Mouse (Mus musculus): ENCODE measurements at regions not wholly inside any gene's neighbourhood (a gene's known extent, or its start where the extent isn't known, plus 50 kb on each side); places are given as distances from the start of the nearest gene placed in this dataset.

GRCm38 (mm10) chr6:93371341-93371740 is 428.0 kb upstream of the Adamts9 start:
- Histone ChIP-seq H3K9me3 (replicated peaks; ENCODE audit: control insufficient read depth, low read length) (no peaks in the 10 kb centered on the region), H3K4me3 (ENCODE audit: low read depth, low read length) (no peak overlapping the region), H3K4me1 (ENCODE audit: control insufficient read depth, insufficient read depth, low read length) (no peaks in the 10 kb centered on the region), H3K4me2 (ENCODE audit: low read depth, low read length) (no peak overlapping the region), H3K36me3 (replicated peaks; ENCODE audit: control insufficient read depth, insufficient read depth, low read depth, low read length) (no peaks in the 10 kb centered on the region), H3K9ac (replicated peaks; ENCODE audit: low read length) (no peak overlapping the region), H3K27ac (replicated peaks; ENCODE audit: low read depth, low read length) (no peak overlapping the region), H3K27me3 (ENCODE audit: control insufficient read depth, insufficient read depth, low read length) (no peaks in the 10 kb centered on the region)
- no peak for DNase-seq (ENCODE audit: low spot score)
- WGBS, result 85% methylated on average over 6 of the region's 6 CpGs
- ATAC-seq (replicated peaks; ENCODE audit: insufficient number of reproducible peaks, low FRiP score, low TSS enrichment, low read depth), result no peak

GRCm38 (mm10) chr6:93363846-93364245 is 420.6 kb upstream of the Adamts9 start:
- 63% methylated on average over 4 of the region's 4 CpGs for WGBS
- no peaks in the 10 kb centered on the region for H3K36me3 ChIP-seq (replicated peaks; ENCODE audit: control insufficient read depth, insufficient read depth, low read depth, low read length)

GRCm38 (mm10) chr6:93353353-93354125 is 410.2 kb upstream of the Adamts9 start:
- ATAC-seq (replicated peaks; ENCODE audit: insufficient number of reproducible peaks, low FRiP score, low TSS enrichment, low read depth), result no peak
- Histone ChIP-seq H3K27ac (replicated peaks; ENCODE audit: low read depth, low read length) (no peak overlapping the region), H3K4me2 (ENCODE audit: low read depth, low read length) (no peak overlapping the region), H3K9me3 (replicated peaks; ENCODE audit: control insufficient read depth, low read length) (no peaks in the 10 kb centered on the region), H3K36me3 (replicated peaks; ENCODE audit: control insufficient read depth, insufficient read depth, low read depth, low read length) (no peaks in the 10 kb centered on the region), H3K4me3 (ENCODE audit: low read depth, low read length) (no peak overlapping the region), H3K9ac (replicated peaks; ENCODE audit: low read length) (no peak overlapping the region), H3K27me3 (ENCODE audit: control insufficient read depth, insufficient read depth, low read length) (no peaks in the 10 kb centered on the region), H3K4me1 (ENCODE audit: control insufficient read depth, insufficient read depth, low read length) (no peaks in the 10 kb centered on the region)
- DNase-seq (ENCODE audit: low spot score), result no peak
- WGBS, result 78% methylated on average over 12 of the region's 12 CpGs

More at GRCm38 (mm10) chr6:93363846-93364245, 420.6 kb upstream of the Adamts9 start:
- H3K9me3 ChIP-seq (replicated peaks; ENCODE audit: control insufficient read depth, low read length), result no peaks in the 10 kb centered on the region
- no peak overlapping the region for H3K9ac ChIP-seq (replicated peaks; ENCODE audit: low read length)
- H3K27ac ChIP-seq (replicated peaks; ENCODE audit: low read depth, low read length), result no peak overlapping the region
- H3K27me3 ChIP-seq (ENCODE audit: control insufficient read depth, insufficient read depth, low read length), result no peaks in the 10 kb centered on the region
- H3K4me1 ChIP-seq (ENCODE audit: control insufficient read depth, insufficient read depth, low read length), result no peaks in the 10 kb centered on the region
- DNase-seq (ENCODE audit: low spot score) (no peak), ATAC-seq (replicated peaks; ENCODE audit: insufficient number of reproducible peaks, low FRiP score, low TSS enrichment, low read depth) (no peak)
- H3K4me3 ChIP-seq (ENCODE audit: low read depth, low read length), result no peak overlapping the region
- H3K4me2 ChIP-seq (ENCODE audit: low read depth, low read length), result no peak overlapping the region

- H3K9me3 ChIP-seq (replicated peaks; ENCODE audit: control insufficient read depth, low read length), result no peaks in the 10 kb centered on the region
- H3K27me3 ChIP-seq (ENCODE audit: control insufficient read depth, insufficient read depth, low read length), result no peaks in the 10 kb centered on the region
- 71% methylated on average over 7 of the region's 7 CpGs for WGBS
- no peak overlapping the region for H3K9ac ChIP-seq (replicated peaks; ENCODE audit: low read length)
- no peaks in the 10 kb centered on the region for H3K36me3 ChIP-seq (replicated peaks; ENCODE audit: control insufficient read depth, insufficient read depth, low read depth, low read length)
- no peak for DNase-seq (ENCODE audit: low spot score)
- H3K4me2 ChIP-seq (ENCODE audit: low read depth, low read length), result no peak overlapping the region
- no peaks in the 10 kb centered on the region for H3K4me1 ChIP-seq (ENCODE audit: control insufficient read depth, insufficient read depth, low read length)
- ATAC-seq (replicated peaks; ENCODE audit: insufficient number of reproducible peaks, low FRiP score, low TSS enrichment, low read depth), result no peak
- no peak overlapping the region for H3K4me3 ChIP-seq (ENCODE audit: low read depth, low read length)
- no peak overlapping the region for H3K27ac ChIP-seq (replicated peaks; ENCODE audit: low read depth, low read length)
Measured at GRCm38 (mm10) chr6:93349936-93350700, 406.8 kb upstream of the Adamts9 start.

GRCm38 (mm10) chr6:93348141-93348540 is 404.8 kb upstream of the Adamts9 start:
- DNase-seq (ENCODE audit: low spot score) (no peak), ATAC-seq (replicated peaks; ENCODE audit: insufficient number of reproducible peaks, low FRiP score, low TSS enrichment, low read depth) (no peak)
- Histone ChIP-seq H3K27ac (replicated peaks; ENCODE audit: low read depth, low read length) (no peak overlapping the region), H3K9ac (replicated peaks; ENCODE audit: low read length) (no peak overlapping the region), H3K9me3 (replicated peaks; ENCODE audit: control insufficient read depth, low read length) (no peaks in the 10 kb centered on the region), H3K27me3 (ENCODE audit: control insufficient read depth, insufficient read depth, low read length) (no peaks in the 10 kb centered on the region), H3K4me1 (ENCODE audit: control insufficient read depth, insufficient read depth, low read length) (no peaks in the 10 kb centered on the region), H3K4me3 (ENCODE audit: low read depth, low read length) (no peak overlapping the region), H3K36me3 (replicated peaks; ENCODE audit: control insufficient read depth, insufficient read depth, low read depth, low read length) (no peaks in the 10 kb centered on the region), H3K4me2 (ENCODE audit: low read depth, low read length) (no peak overlapping the region)
- 84% methylated on average over 3 of the region's 3 CpGs for WGBS

- ATAC-seq (replicated peaks; ENCODE audit: insufficient number of reproducible peaks, low FRiP score, low TSS enrichment, low read depth) (no peak), DNase-seq (ENCODE audit: low spot score) (no peak)
- Histone ChIP-seq H3K27ac (replicated peaks; ENCODE audit: low read depth, low read length) (no peak overlapping the region), H3K9ac (replicated peaks; ENCODE audit: low read length) (no peak overlapping the region), H3K4me1 (ENCODE audit: control insufficient read depth, insufficient read depth, low read length) (no peaks in the 10 kb centered on the region), H3K36me3 (replicated peaks; ENCODE audit: control insufficient read depth, insufficient read depth, low read depth, low read length) (no peaks in the 10 kb centered on the region), H3K4me2 (ENCODE audit: low read depth, low read length) (no peak overlapping the region), H3K9me3 (replicated peaks; ENCODE audit: control insufficient read depth, low read length) (no peaks in the 10 kb centered on the region), H3K4me3 (ENCODE audit: low read depth, low read length) (no peak overlapping the region), H3K27me3 (ENCODE audit: control insufficient read depth, insufficient read depth, low read length) (no peaks in the 10 kb centered on the region)
- 69% methylated on average over 2 of the region's 2 CpGs for WGBS
Measured at GRCm38 (mm10) chr6:93328683-93329082, 385.4 kb upstream of the Adamts9 start.

GRCm38 (mm10) chr6:93327930-93328329 is 384.6 kb upstream of the Adamts9 start:
- H3K27me3 ChIP-seq (ENCODE audit: control insufficient read depth, insufficient read depth, low read length), result no peaks in the 10 kb centered on the region
- no peak overlapping the region for H3K9ac ChIP-seq (replicated peaks; ENCODE audit: low read length)
- ATAC-seq (replicated peaks; ENCODE audit: insufficient number of reproducible peaks, low FRiP score, low TSS enrichment, low read depth), result no peak
- H3K27ac ChIP-seq (replicated peaks; ENCODE audit: low read depth, low read length), result no peak overlapping the region
- no peaks in the 10 kb centered on the region for H3K36me3 ChIP-seq (replicated peaks; ENCODE audit: control insufficient read depth, insufficient read depth, low read depth, low read length)
- 85% methylated on average over 1 of the region's 1 CpGs for WGBS
- H3K4me3 ChIP-seq (ENCODE audit: low read depth, low read length), result no peak overlapping the region
- no peaks in the 10 kb centered on the region for H3K4me1 ChIP-seq (ENCODE audit: control insufficient read depth, insufficient read depth, low read length)
- H3K9me3 ChIP-seq (replicated peaks; ENCODE audit: control insufficient read depth, low read length), result no peaks in the 10 kb centered on the region
- no peak overlapping the region for H3K4me2 ChIP-seq (ENCODE audit: low read depth, low read length)
- no peak for DNase-seq (ENCODE audit: low spot score)

- H3K27ac ChIP-seq (replicated peaks; ENCODE audit: low read depth, low read length), result no peak overlapping the region
- no peaks in the 10 kb centered on the region for H3K4me1 ChIP-seq (ENCODE audit: control insufficient read depth, insufficient read depth, low read length)
- no peaks in the 10 kb centered on the region for H3K36me3 ChIP-seq (replicated peaks; ENCODE audit: control insufficient read depth, insufficient read depth, low read depth, low read length)
- DNase-seq (ENCODE audit: low spot score) (no peak), ATAC-seq (replicated peaks; ENCODE audit: insufficient number of reproducible peaks, low FRiP score, low TSS enrichment, low read depth) (no peak)
- H3K4me2 ChIP-seq (ENCODE audit: low read depth, low read length), result no peak overlapping the region
- WGBS, result 84% methylated on average over 3 of the region's 3 CpGs
- H3K27me3 ChIP-seq (ENCODE audit: control insufficient read depth, insufficient read depth, low read length), result no peaks in the 10 kb centered on the region
- H3K9ac ChIP-seq (replicated peaks; ENCODE audit: low read length), result no peak overlapping the region
- H3K9me3 ChIP-seq (replicated peaks; ENCODE audit: control insufficient read depth, low read length), result no peaks in the 10 kb centered on the region
- H3K4me3 ChIP-seq (ENCODE audit: low read depth, low read length), result no peak overlapping the region
Measured at GRCm38 (mm10) chr6:93323881-93324280, 380.6 kb upstream of the Adamts9 start.
